Mouse (Mus musculus): ENCODE measurements around the gene Il11ra1. TPM values are rescaled to one million over a fixed set of nuclear protein-coding genes. Genes with fewer than 3 reads are reported as not detected.
"Not testable (repeated sequence)": the region's sequence is repeated elsewhere in the genome, so short reads cannot be mapped to it uniquely, and the experiment has no call there.

Gene Il11ra1
- total RNA-seq, 2 experiments from 2014 or later = 71.4 to 103 TPM

- ATAC-seq (replicated peaks; ENCODE audit: poor library complexity, severe bottlenecking) = no peak
Observed at GRCm38 (mm10) chr4:41678863-41679262, 20.9 kb upstream of the Il11ra1 start.

GRCm38 (mm10) chr4:41679291-41679690 is 20.5 kb upstream of the Il11ra1 start:
- ATAC-seq (replicated peaks; ENCODE audit: poor library complexity, severe bottlenecking) = no peak

- no peak for ATAC-seq (replicated peaks; ENCODE audit: poor library complexity, severe bottlenecking)
Observed at GRCm38 (mm10) chr4:41681176-41681575, 18.6 kb upstream of the Il11ra1 start.

- ATAC-seq (replicated peaks; ENCODE audit: poor library complexity, severe bottlenecking) = no peak
Observed at GRCm38 (mm10) chr4:41681947-41682346, 17.8 kb upstream of the Il11ra1 start.

DNA sequence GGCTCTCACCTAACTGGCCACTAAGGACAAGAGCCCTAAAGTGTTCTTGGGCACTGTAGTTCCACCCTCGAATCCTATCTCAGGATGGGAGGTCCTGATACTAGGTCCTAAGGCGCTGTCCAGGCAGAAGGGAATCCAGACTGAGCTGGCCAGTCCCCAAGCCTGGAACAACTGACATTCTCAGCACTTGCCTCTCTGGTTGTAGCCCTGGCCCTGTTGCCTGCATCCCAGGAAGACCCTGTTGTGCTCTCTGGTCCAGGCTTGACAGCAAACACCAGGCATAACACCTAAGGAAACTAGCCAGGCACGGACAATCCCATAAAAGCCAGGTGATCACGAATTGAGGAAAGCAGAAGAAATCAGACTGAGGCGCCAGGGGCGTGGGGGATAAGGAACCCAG is 17.0 kb upstream of the Il11ra1 start:
- no peak for ATAC-seq (replicated peaks; ENCODE audit: poor library complexity, severe bottlenecking)

GRCm38 (mm10) chr4:41683303-41683702 is 16.5 kb upstream of the Il11ra1 start:
- not testable (repeated sequence) for ATAC-seq (replicated peaks; ENCODE audit: poor library complexity, severe bottlenecking)

- not testable (repeated sequence) for ATAC-seq (replicated peaks; ENCODE audit: poor library complexity, severe bottlenecking)
Observed at GRCm38 (mm10) chr4:41684131-41684930, 15.5 kb upstream of the Il11ra1 start.

DNA sequence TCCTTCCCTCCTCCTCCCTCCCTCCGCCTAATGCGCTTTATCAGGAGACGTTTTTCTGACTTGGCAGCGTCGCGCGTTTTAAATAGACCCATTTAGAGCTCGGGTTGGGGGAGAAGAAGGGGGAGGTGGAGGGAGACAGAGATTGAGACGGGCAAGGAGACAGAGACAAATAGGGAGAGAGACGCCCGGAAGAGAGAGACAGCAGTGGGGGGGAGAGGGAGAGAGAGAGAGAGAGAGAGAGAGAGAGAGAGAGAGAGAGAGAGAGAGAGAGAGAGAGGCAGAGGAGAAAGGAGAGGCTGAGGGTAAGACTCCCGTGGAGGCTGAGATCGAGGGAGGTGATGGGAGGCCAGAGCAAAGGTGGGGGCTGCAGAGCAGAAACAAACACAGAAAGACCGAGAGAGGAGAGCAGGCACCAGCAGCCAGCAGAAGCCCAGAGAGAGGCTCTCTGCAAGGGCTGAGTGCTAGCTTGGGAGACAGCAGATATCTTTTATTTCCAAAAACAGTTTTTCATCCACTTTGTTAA is 14.8 kb upstream of the Il11ra1 start:
- not testable (repeated sequence) for ATAC-seq (replicated peaks; ENCODE audit: poor library complexity, severe bottlenecking)

DNA sequence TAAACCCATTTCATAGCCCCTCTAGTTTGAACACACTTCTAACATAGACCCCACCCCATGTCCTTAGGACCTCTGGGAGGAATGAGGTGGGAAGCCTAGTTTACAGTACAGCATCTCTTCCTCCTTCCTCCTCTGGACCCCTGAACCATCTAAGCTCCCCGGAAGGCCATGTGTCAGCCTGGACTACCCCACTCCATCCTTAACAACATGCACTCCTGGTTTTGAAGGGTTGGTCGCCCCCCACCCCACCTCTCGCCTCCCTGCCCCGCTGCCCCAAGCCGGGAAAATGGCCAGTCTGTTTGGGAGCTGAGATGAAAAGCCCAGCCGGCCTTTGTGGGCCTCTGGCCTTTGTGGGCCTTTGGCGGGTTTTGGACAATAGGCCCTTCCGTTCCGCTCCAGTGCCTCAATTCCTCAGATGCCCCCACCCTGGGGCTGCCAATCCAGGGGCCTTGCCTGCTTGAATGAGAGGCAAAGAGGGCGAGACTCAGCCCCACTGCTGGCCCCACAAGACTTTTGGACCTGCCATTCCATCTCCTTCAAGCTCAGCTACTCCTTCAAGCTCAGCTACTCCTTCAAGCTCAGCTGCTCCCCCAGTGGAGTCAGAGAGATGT is 13.8 kb upstream of the Il11ra1 start:
- ATAC-seq (replicated peaks; ENCODE audit: poor library complexity, severe bottlenecking) = not testable (repeated sequence)

DNA sequence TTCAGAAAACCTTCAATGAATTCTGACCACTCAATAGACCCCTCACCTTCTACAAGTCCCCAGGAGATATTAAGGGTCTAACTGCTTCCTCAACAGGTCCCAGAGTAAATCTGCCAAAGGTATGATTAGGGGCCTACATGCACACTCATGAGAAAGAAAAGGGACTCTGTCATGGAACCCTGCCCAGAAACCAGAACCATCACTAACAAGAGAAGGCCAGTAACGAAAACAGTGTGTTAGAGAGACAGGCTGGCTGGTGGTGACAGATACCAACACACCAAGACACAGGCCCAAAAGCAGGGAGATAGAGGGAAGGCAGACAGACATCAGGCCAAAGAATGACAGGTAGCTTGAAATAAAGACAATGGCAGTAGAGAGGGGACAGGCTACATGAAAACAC is 11.2 kb upstream of the Il11ra1 start:
- not testable (repeated sequence) for ATAC-seq (replicated peaks; ENCODE audit: poor library complexity, severe bottlenecking)

- ATAC-seq (replicated peaks; ENCODE audit: poor library complexity, severe bottlenecking) = not testable (repeated sequence)
Observed at GRCm38 (mm10) chr4:41690014-41690413, 9.8 kb upstream of the Il11ra1 start.

- not testable (repeated sequence) for ATAC-seq (replicated peaks; ENCODE audit: poor library complexity, severe bottlenecking)
Observed at GRCm38 (mm10) chr4:41693511-41693910, 6.3 kb upstream of the Il11ra1 start.

GRCm38 (mm10) chr4:41695800-41696199 is 4.0 kb upstream of the Il11ra1 start:
- ATAC-seq (replicated peaks; ENCODE audit: poor library complexity, severe bottlenecking) = not testable (repeated sequence)

GRCm38 (mm10) chr4:41696452-41696851 is 3.3 kb upstream of the Il11ra1 start:
- not testable (repeated sequence) for ATAC-seq (replicated peaks; ENCODE audit: poor library complexity, severe bottlenecking)

DNA sequence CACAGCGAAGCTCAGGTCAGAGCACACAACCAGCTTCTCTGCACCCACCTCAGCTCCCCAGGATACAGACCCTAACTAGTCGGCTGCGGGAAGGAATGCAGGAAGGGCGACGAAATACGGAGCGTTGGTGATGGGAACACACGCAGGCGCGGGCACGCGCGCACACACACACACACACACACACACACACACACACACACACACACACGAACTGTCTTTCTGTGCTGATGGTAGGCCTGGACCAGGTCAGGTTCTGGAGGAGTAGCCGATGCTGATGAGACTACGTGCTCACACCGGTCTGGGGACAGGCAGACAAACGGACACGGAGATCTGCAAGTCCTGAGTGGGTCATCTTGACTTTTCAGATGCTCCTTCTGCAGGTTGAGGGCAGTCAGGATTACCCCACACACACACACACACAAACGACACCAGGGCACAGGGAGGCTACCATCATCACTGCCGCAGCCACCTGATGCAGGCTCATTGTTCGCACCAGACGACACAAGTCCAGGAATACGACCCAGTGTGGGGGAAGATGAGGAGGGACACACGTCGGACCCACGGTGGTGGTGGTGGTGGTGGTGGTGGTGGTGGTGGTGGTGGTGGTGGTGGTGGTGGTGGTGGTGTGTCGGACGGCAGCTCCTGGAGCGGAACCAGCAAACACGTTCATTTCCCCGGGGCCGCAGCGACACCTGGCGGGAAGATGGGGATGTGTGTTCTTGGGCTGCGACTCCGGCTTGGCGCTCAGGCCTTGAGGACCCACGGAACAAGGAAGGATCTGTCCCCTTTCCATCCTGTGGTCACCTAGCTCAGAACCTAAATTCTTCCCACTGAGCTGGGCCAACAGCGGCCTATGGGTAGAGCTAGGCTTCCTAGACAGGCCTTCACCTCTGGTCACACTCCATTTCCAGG is 2.6 kb upstream of the Il11ra1 start, which contains the start of gene Cntfr:
Cntfr (minus strand) TSS at position 160 of the 912 bp plus-strand sequence.
- ATAC-seq (replicated peaks; ENCODE audit: poor library complexity, severe bottlenecking) = not testable (repeated sequence)

GRCm38 (mm10) chr4:41698421-41699016 is 1.3 kb upstream of the Il11ra1 start:
- ATAC-seq (replicated peaks; ENCODE audit: poor library complexity, severe bottlenecking) = not testable (repeated sequence)

- not testable (repeated sequence) for ATAC-seq (replicated peaks; ENCODE audit: poor library complexity, severe bottlenecking)
Observed at GRCm38 (mm10) chr4:41700224-41700623, 435 bp downstream of the Il11ra1 start.

DNA sequence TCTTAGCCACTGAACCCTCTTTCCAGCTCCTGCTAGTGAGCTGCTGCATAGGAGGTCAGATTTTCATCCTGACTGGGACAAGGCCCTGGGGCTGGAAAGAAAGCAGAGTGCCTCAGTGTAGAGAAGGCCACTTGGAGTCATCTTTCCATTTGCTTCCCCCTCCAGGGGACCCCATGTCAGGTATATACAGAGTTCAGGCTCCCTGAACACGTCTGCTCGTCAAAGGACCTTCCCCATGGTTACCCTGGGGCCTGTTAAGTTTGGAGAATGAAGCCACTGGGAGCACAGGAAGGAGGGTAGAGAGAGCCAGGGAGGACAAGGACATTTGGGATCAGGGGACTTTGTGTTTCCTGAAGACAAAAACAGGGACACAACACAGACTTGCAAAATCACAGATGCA is 2.4 kb downstream of the Il11ra1 start:
- not testable (repeated sequence) for ATAC-seq (replicated peaks; ENCODE audit: poor library complexity, severe bottlenecking)

DNA sequence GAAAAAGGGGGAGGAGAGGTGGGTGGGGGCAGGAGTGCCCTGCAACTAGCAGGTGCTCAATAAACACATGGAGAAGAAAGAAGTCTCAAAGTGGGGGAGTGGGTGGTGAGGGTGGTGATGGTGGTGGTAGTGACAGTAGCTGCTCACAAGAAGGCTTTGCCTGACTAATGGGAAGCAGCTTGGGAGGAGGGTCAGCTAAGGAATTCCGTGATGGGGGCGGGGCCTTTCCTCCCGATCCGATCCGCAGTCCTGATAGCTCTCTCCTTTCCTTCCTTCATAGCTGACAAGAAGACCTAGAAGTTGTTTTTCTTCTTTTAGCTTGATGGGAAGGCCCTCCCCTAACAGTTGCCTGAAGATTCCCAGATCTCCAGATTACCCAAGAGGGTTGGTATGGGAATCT is 4.9 kb downstream of the Il11ra1 start:
- ATAC-seq (replicated peaks; ENCODE audit: poor library complexity, severe bottlenecking) = no peak

All from granulocyte monocyte progenitor cell, adult 5-6 weeks (primary cell).